Mouse (Mus musculus) MEL (cell line): ENCODE measurements around the gene Klhl3. TPM values are rescaled to one million over a fixed set of nuclear protein-coding genes. Genes with fewer than 3 reads are reported as not detected.

ENCODE experiments used
- DNase-seq: peaks from one replicate; pipeline ENCODE4 v3.0.0; 2011; ENCODE audit warnings: low read depth, low spot score
- H3K27ac ChIP-seq: 2 replicates; pipeline ENCODE4 v1.5.1; 2012; ENCODE audit warnings: low read depth, mild to moderate bottlenecking, control low read depth, low read length, moderate library complexity; ENCODE audit not compliant: control insufficient read depth
- H3K27me3 ChIP-seq, 2 experiments: fragments of 150-350 bp in 1 of 2; sonication (generic) in 1 of 2; 2 replicates each; pipeline ENCODE4 v1.6.1; 2012; ENCODE audit warnings: low read length in 2 of 2, mild to moderate bottlenecking in 2 of 2, improper control_type of control experiment in 1 of 2, moderate library complexity in 1 of 2; ENCODE audit not compliant: insufficient read depth in 2 of 2, control insufficient read depth in 1 of 2
- H3K36me3 ChIP-seq, 2 experiments: 2 replicates each; pipeline ENCODE4 v1.6.1; 2012 to 2014; ENCODE audit warnings: low read length in 2 of 2, improper control_type of control experiment in 1 of 2, inconsistent platforms in 1 of 2, mild to moderate bottlenecking in 1 of 2; ENCODE audit not compliant: insufficient read depth in 2 of 2, control insufficient read depth in 1 of 2
- H3K4me1 ChIP-seq, 2 experiments: fragments of 150-350 bp in 1 of 2; sonication (generic) in 1 of 2; 2 replicates each; pipeline ENCODE4 v1.6.1; 2012; ENCODE audit warnings: low read length in 2 of 2, improper control_type of control experiment in 1 of 2, mild to moderate bottlenecking in 1 of 2; ENCODE audit not compliant: insufficient read depth in 2 of 2, control insufficient read depth in 1 of 2
- H3K4me3 ChIP-seq, 2 experiments: fragments of 150-350 bp in 1 of 2; sonication (generic) in 1 of 2; 2 replicates each; pipeline ENCODE4 v1.5.1; 2012; ENCODE audit warnings: low read depth in 2 of 2, low read length in 2 of 2, mild to moderate bottlenecking in 2 of 2, moderate library complexity in 2 of 2, control low read depth in 1 of 2, improper control_type of control experiment in 1 of 2; ENCODE audit not compliant: control insufficient read depth in 1 of 2, insufficient read depth in 1 of 2
- H3K79me2 ChIP-seq: 2 replicates; pipeline ENCODE4 v1.6.1; 2012; ENCODE audit warnings: mild to moderate bottlenecking, low read length, moderate library complexity; ENCODE audit not compliant: control insufficient read depth, poor library complexity, insufficient read depth
- H3K9ac ChIP-seq: 2 replicates; pipeline ENCODE4 v1.6.1; 2012; ENCODE audit warnings: low read depth, mild to moderate bottlenecking, control low read depth, low read length, moderate library complexity; ENCODE audit not compliant: control insufficient read depth, poor library complexity, severe bottlenecking
- H3K9me3 ChIP-seq: fragments of 150-350 bp; sonication (generic); replicated peaks from 2 replicates; pipeline ENCODE4 v1.6.1; 2012; ENCODE audit warnings: mild to moderate bottlenecking, low read length, improper control_type of control experiment, moderate library complexity; ENCODE audit not compliant: insufficient read depth
- E2F4 ChIP-seq: IDR thresholded peaks from 2 replicates; pipeline ENCODE4 v1.6.1; 2011; ENCODE audit warnings: low read depth, low read length, improper control_type of control experiment, borderline replicate concordance
- ELF1 ChIP-seq: IDR thresholded peaks from 2 replicates; pipeline ENCODE4 v1.6.1; 2014; ENCODE audit warnings: low read depth, mild to moderate bottlenecking, inconsistent platforms, low read length, improper control_type of control experiment, moderate library complexity
- EP300 ChIP-seq, 2 experiments: IDR thresholded peaks; 2 replicates each; pipeline ENCODE4 v1.6.1; 2011; ENCODE audit warnings: improper control_type of control experiment in 2 of 2, low read length in 2 of 2, low read depth in 1 of 2, mild to moderate bottlenecking in 1 of 2
- GATA1 ChIP-seq: IDR thresholded peaks from 2 replicates; pipeline ENCODE4 v1.6.1; 2011; ENCODE audit warnings: low read depth, low read length, improper control_type of control experiment
- HCFC1 ChIP-seq: IDR thresholded peaks from 2 replicates; pipeline ENCODE4 v1.6.1; 2012; ENCODE audit warnings: low read depth, mild to moderate bottlenecking, inconsistent platforms, low read length, improper control_type of control experiment, moderate library complexity
- KAT2A ChIP-seq: conservative IDR thresholded peaks from 2 replicates; pipeline ENCODE4 v1.6.1; 2012; ENCODE audit warnings: low read depth, low read length, improper control_type of control experiment, inconsistent platforms
- MAX ChIP-seq: IDR thresholded peaks from 2 replicates; pipeline ENCODE4 v1.6.1; 2011; ENCODE audit warnings: low read length, improper control_type of control experiment
- MYC ChIP-seq: IDR thresholded peaks from 2 replicates; pipeline ENCODE4 v1.6.1; 2011; ENCODE audit warnings: low read depth, mild to moderate bottlenecking, low read length, improper control_type of control experiment, moderate library complexity
- NELFE ChIP-seq: IDR thresholded peaks from 2 replicates; pipeline ENCODE4 v1.6.1; 2011; ENCODE audit warnings: low read depth, low read length, improper control_type of control experiment
- NRF1 ChIP-seq: IDR thresholded peaks from 2 replicates; pipeline ENCODE4 v1.6.1; 2014; ENCODE audit warnings: low read depth, mild to moderate bottlenecking, inconsistent platforms, low read length, improper control_type of control experiment, moderate library complexity; ENCODE audit not compliant: poor library complexity, insufficient read depth, severe bottlenecking
- POLR2A ChIP-seq, 2 experiments: IDR thresholded peaks; 2 replicates each; pipeline ENCODE4 v1.6.1; 2011 to 2012; ENCODE audit warnings: low read length in 2 of 2, mild to moderate bottlenecking in 2 of 2, control low read depth in 1 of 2, improper control_type of control experiment in 1 of 2, low read depth in 1 of 2, moderate library complexity in 1 of 2; ENCODE audit not compliant: control insufficient read depth in 1 of 2, insufficient read depth in 1 of 2, poor library complexity in 1 of 2
- POLR2AphosphoS2 ChIP-seq: IDR thresholded peaks from 2 replicates; pipeline ENCODE4 v1.6.1; 2011; ENCODE audit warnings: low read length, improper control_type of control experiment
- RCOR1 ChIP-seq: IDR thresholded peaks from 2 replicates; pipeline ENCODE4 v1.6.1; 2012; ENCODE audit warnings: low read depth, mild to moderate bottlenecking, inconsistent platforms, low read length, improper control_type of control experiment
- SIN3A ChIP-seq: IDR thresholded peaks from 2 replicates; pipeline ENCODE4 v1.6.1; 2012; ENCODE audit warnings: low read length, improper control_type of control experiment, inconsistent platforms
- TBP ChIP-seq: IDR thresholded peaks from 2 replicates; pipeline ENCODE4 v1.8.0; 2011; ENCODE audit warnings: low read depth, low read length, improper control_type of control experiment
- TCF12 ChIP-seq: IDR thresholded peaks from 2 replicates; pipeline ENCODE4 v1.6.1; 2014; ENCODE audit warnings: low read depth, mild to moderate bottlenecking, inconsistent platforms, low read length, improper control_type of control experiment, moderate library complexity
- UBTF ChIP-seq: IDR thresholded peaks from 2 replicates; pipeline ENCODE4 v1.6.1; 2012; ENCODE audit warnings: low read depth, mild to moderate bottlenecking, inconsistent platforms, low read length, improper control_type of control experiment, moderate library complexity, borderline replicate concordance; ENCODE audit not compliant: insufficient read depth
- USF1 ChIP-seq: IDR thresholded peaks from 2 replicates; pipeline ENCODE4 v1.6.1; 2014; ENCODE audit warnings: low read depth, mild to moderate bottlenecking, inconsistent platforms, low read length, improper control_type of control experiment, moderate library complexity
- USF2 ChIP-seq, 2 experiments: IDR thresholded peaks; 2 replicates each; pipeline ENCODE4 v1.6.1; 2011 to 2012; ENCODE audit warnings: improper control_type of control experiment in 2 of 2, low read length in 2 of 2, borderline replicate concordance in 1 of 2, inconsistent platforms in 1 of 2, low read depth in 1 of 2, mild to moderate bottlenecking in 1 of 2; ENCODE audit not compliant: insufficient read depth in 1 of 2
- ZC3H11A ChIP-seq: IDR thresholded peaks from 2 replicates; pipeline ENCODE4 v1.6.1; 2012; ENCODE audit warnings: low read depth, mild to moderate bottlenecking, inconsistent platforms, low read length, improper control_type of control experiment
- ZKSCAN1 ChIP-seq: IDR thresholded peaks from 2 replicates; pipeline ENCODE4 v1.6.1; 2012; ENCODE audit warnings: low read depth, mild to moderate bottlenecking, inconsistent platforms, low read length, improper control_type of control experiment, moderate library complexity
- ZMIZ1 ChIP-seq: IDR thresholded peaks from 2 replicates; pipeline ENCODE4 v1.6.1; 2012; ENCODE audit warnings: low read depth, mild to moderate bottlenecking, inconsistent platforms, low read length, improper control_type of control experiment, moderate library complexity
- ZNF384 ChIP-seq: IDR thresholded peaks from 2 replicates; pipeline ENCODE4 v1.6.1; 2012; ENCODE audit warnings: low read depth, mild to moderate bottlenecking, inconsistent platforms, low read length, improper control_type of control experiment
- polyA plus RNA-seq, 2 experiments: library from polyadenylated mRNA; stranded (reverse) in 1 of 2; unstranded in 1 of 2; fragments of >175 nt in 1 of 2; fragments of >200 nt in 1 of 2; gene quantifications; 2 replicates each; pipeline versions ENCODE4 v1.2.1 to v1.2.4; 2012; ENCODE audit warnings: low replicate concordance in 2 of 2, low read depth in 1 of 2; ENCODE audit not compliant: insufficient read length in 2 of 2, insufficient read depth in 1 of 2, missing spikeins in 1 of 2
- total RNA-seq: library from RNA; depleted of rRNA; stranded (reverse); fragments of 300-350 nt; gene quantifications from 2 replicates; pipeline ENCODE4 v1.2.3, GENCODE M21; 2012

Klhl3 gene
- total and polyA plus RNA-seq, 3 experiments, result 0.01 TPM; not detected in 2

DNA sequence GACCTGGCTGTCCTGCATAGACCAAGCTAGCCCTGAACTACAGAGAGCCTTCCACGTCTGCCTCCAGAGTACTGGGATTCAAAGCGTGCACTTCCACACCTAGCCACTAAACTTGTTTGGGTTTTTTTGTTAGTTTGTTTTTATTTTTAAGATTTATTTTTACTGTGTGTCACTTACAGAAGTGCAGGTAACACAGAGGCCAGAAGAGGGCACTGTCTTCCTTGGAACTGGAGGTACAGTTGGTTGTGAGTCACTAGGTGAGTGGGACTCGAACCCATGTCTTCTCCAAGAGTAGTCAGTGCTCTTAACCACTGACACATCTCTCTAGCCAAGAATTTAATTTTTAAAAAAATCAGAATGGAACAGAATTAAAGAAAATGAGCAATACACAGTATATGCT, 78.4 kb downstream of the Klhl3 start:
- DNase-seq, result no peak
- Histone ChIP-seq H3K9ac (no peak overlapping the region), H3K4me3 (no peak overlapping the region), H3K4me1 (no peaks in the 10 kb centered on the region), H3K9me3 (no peaks in the 10 kb centered on the region), H3K27ac (no peak overlapping the region), H3K27me3 (no peaks in the 10 kb centered on the region), H3K79me2 (no peaks in the 10 kb centered on the region), H3K36me3 (no peaks in the 10 kb centered on the region)
- TF ChIP-seq NRF1, result no peak
- TF ChIP-seq POLR2AphosphoS2, result no peak
- no peak for TF ChIP-seq MYC
- TF ChIP-seq ZKSCAN1, result no peak
- no peak for TF ChIP-seq USF2 (IDR thresholded peaks at IDR 0.05; ENCODE audit: borderline replicate concordance in 1 of 2, insufficient read depth in 1 of 2, low read depth in 1 of 2, low read length in 2 of 2)
- TF ChIP-seq EP300 (IDR thresholded peaks at IDR 0.05; ENCODE audit: low read depth in 1 of 2, low read length in 2 of 2), result no peak
- TF ChIP-seq POLR2A (IDR thresholded peaks at IDR 0.05; ENCODE audit: control insufficient read depth in 1 of 2, insufficient read depth in 1 of 2, low read depth in 1 of 2, low read length in 2 of 2, poor library complexity in 1 of 2), result no peak
- TF ChIP-seq ZC3H11A, result no peak
- TF ChIP-seq GATA1, result no peak

DNA sequence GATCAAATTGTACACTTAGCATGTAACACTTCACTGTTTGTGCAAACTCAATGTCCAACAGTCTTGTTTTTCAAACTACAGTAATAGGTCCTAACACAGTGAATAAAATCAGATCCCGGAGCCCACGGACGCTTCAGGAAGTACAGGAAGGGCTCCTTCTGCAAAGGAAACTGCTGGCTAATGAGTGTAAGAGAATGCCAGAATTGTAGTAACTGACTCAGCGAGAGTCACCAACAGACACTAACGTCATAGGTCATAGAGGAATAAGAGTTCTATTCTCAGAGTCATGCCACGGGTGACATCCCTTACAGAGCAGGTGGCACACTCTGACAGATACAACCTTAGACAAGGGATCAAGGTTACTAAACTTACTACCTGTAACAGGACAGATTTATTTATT, 78.9 kb downstream of the Klhl3 start:
- no peak overlapping the region for H3K27ac ChIP-seq
- no peaks in the 10 kb centered on the region for H3K9me3 ChIP-seq
- H3K9ac ChIP-seq, result no peak overlapping the region
- H3K79me2 ChIP-seq, result no peaks in the 10 kb centered on the region
- no peaks in the 10 kb centered on the region for H3K27me3 ChIP-seq
- H3K4me3 ChIP-seq, result no peak overlapping the region
- no peak for DNase-seq
- H3K4me1 ChIP-seq, result no peaks in the 10 kb centered on the region
- H3K36me3 ChIP-seq, result no peaks in the 10 kb centered on the region
- TF ChIP-seq NELFE (no peak), USF2 (IDR thresholded peaks at IDR 0.05; ENCODE audit: borderline replicate concordance in 1 of 2, insufficient read depth in 1 of 2, low read depth in 1 of 2, low read length in 2 of 2) (no peak), TBP (no peak), ZNF384 (no peak), UBTF (no peak), POLR2A (IDR thresholded peaks at IDR 0.05; ENCODE audit: control insufficient read depth in 1 of 2, insufficient read depth in 1 of 2, low read depth in 1 of 2, low read length in 2 of 2, poor library complexity in 1 of 2) (no peak), HCFC1 (no peak), TCF12 (no peak), ELF1 (no peak), NRF1 (no peak), GATA1 (no peak), E2F4 (no peak), EP300 (IDR thresholded peaks at IDR 0.05; ENCODE audit: low read depth in 1 of 2, low read length in 2 of 2) (no peak), ZC3H11A (no peak), ZMIZ1 (no peak), MAX (no peak), KAT2A (no peak), SIN3A (no peak), RCOR1 (no peak), USF1 (no peak)
